Mouse (Mus musculus): ENCODE measurements around the gene Vmn1r125.
"Not testable (repeated sequence)": the region's sequence is repeated elsewhere in the genome, so short reads cannot be mapped to it uniquely, and the experiment has no call there.

- not testable (repeated sequence) for TF ChIP-seq EP300 (IDR thresholded peaks at IDR 0.05; ENCODE audit: low read depth in 1 of 2, low read length in 2 of 2); CTCF (IDR thresholded peaks at IDR 0.05 in 2 of 3, conservative IDR thresholded peaks at IDR 0.05 in 1 of 3; ENCODE audit: control insufficient read depth in 1 of 3, insufficient read depth in 1 of 3, low read depth in 2 of 3, low read length in 3 of 3, poor library complexity in 1 of 3, severe bottlenecking in 1 of 3); USF1 (IDR thresholded peaks at IDR 0.05; ENCODE audit: low read depth, low read length); TBP (IDR thresholded peaks at IDR 0.05; ENCODE audit: low read depth, low read length); POLR2A (IDR thresholded peaks at IDR 0.05; ENCODE audit: control insufficient read depth in 1 of 2, insufficient read depth in 1 of 2, low read depth in 1 of 2, low read length in 2 of 2, poor library complexity in 1 of 2); TAL1 (IDR thresholded peaks at IDR 0.05; ENCODE audit: low read length); SMC3 (IDR thresholded peaks at IDR 0.05; ENCODE audit: low read depth, low read length); UBTF (IDR thresholded peaks at IDR 0.05; ENCODE audit: borderline replicate concordance, insufficient read depth, low read depth, low read length); ZNF384 (IDR thresholded peaks at IDR 0.05; ENCODE audit: low read depth, low read length); ETS1 (IDR thresholded peaks at IDR 0.05; ENCODE audit: low read depth, low read length)
These were observed 29.4 kb downstream of the Vmn1r125 start, which contains the start of gene Vmn1r126 for GRCm38 (mm10) chr7:21301367-21301766.

Measured in MEL (cell line).